Mouse (Mus musculus) lung, postnatal 0 days (tissue): ENCODE data around the gene Gm17304. TPM values are rescaled to one million over a fixed set of nuclear protein-coding genes. Genes with fewer than 3 reads are reported as not detected.

Source experiments
- ATAC-seq: fragments of 200-750 bp; cut with Nextera tagmentation; 2 replicates; pipeline ENCODE4 v1.8.0; 2017; ENCODE audit warnings: moderate library complexity
- DNase-seq: peaks from one replicate; pipeline ENCODE4 v3.0.0-alpha.2; 2016; ENCODE audit warnings: low spot score
- H3K27ac ChIP-seq: fragments of 300-500 bp; sonication (generic); 2 replicates; pipeline ENCODE4 v1.5.1; 2014; ENCODE audit warnings: antibody characterized with exemption, mild to moderate bottlenecking, low read length, mixed read lengths
- H3K27me3 ChIP-seq: fragments of 300-500 bp; sonication (generic); replicated peaks from 2 replicates; pipeline ENCODE4 v1.6.1; 2014; ENCODE audit warnings: low read length, mixed read lengths; ENCODE audit not compliant: insufficient read depth
- H3K36me3 ChIP-seq: fragments of 300-500 bp; sonication (generic); 2 replicates; pipeline ENCODE4 v1.6.1; 2014; ENCODE audit warnings: low read length, mixed read lengths; ENCODE audit not compliant: insufficient read depth
- H3K4me1 ChIP-seq: fragments of 300-500 bp; sonication (generic); 2 replicates; pipeline ENCODE4 v1.6.1; 2014; ENCODE audit warnings: antibody characterized with exemption, low read depth, low read length, mixed read lengths; ENCODE audit not compliant: insufficient read depth
- H3K4me2 ChIP-seq: fragments of 300-500 bp; sonication (generic); replicated peaks from 2 replicates; pipeline ENCODE4 v1.6.1; 2014; ENCODE audit warnings: low read depth, mild to moderate bottlenecking, low read length, moderate library complexity, mixed read lengths
- H3K4me3 ChIP-seq: fragments of 300-500 bp; sonication (generic); 2 replicates; pipeline ENCODE4 v1.5.1; 2014; ENCODE audit warnings: low read depth, low read length
- H3K9ac ChIP-seq: fragments of 300-500 bp; sonication (generic); replicated peaks from 2 replicates; pipeline ENCODE4 v1.6.1; 2014; ENCODE audit warnings: low read depth, mild to moderate bottlenecking
- H3K9me3 ChIP-seq: fragments of 300-500 bp; sonication (generic); 2 replicates; pipeline ENCODE4 v1.6.1; 2016; ENCODE audit warnings: low read length, mixed read lengths
- CTCF ChIP-seq: IDR thresholded peaks from 2 replicates; pipeline ENCODE4 v1.5.1; 2016; ENCODE audit warnings: antibody characterized with exemption, mild to moderate bottlenecking
- EP300 ChIP-seq: IDR thresholded peaks from 2 replicates; pipeline ENCODE4 v1.6.1; 2016; ENCODE audit warnings: antibody characterized with exemption, mild to moderate bottlenecking, control low read depth
- WGBS: fragments of 180-500 bp; shearing (Covaris S2); extraction: QIAGEN DNeasy Blood & Tissue Kit; methylation state at CpG from one replicate; pipeline ENCODE4 v1.1.7; 2014; 5-methylcytosine and 5-hydroxymethylcytosine counted together
- polyA plus RNA-seq: library from polyadenylated mRNA; unstranded; fragments of >200 nt; fragmentation: Nextera tagmentation; extraction: Ambion mirVana; gene quantifications from 2 replicates; pipeline ENCODE4 v1.2.1, GENCODE M21; 2015

Gene Gm17304
- polyA plus RNA-seq, 1 experiment from 2014 or later = not detected

- no peaks in the 10 kb centered on the region for H3K4me1 ChIP-seq
- H3K36me3 ChIP-seq = no peaks in the 10 kb centered on the region
- H3K27ac ChIP-seq = no peak overlapping the region
- no peak for TF ChIP-seq CTCF
- no peak for TF ChIP-seq EP300
- H3K27me3 ChIP-seq = no peaks in the 10 kb centered on the region
- no peak overlapping the region for H3K4me3 ChIP-seq
- H3K4me2 ChIP-seq = no peak overlapping the region
- H3K9ac ChIP-seq = no peak overlapping the region
- DNase-seq (peak; percentile 14), ATAC-seq (no peak)
- no peaks in the 10 kb centered on the region for H3K9me3 ChIP-seq
These were observed 41.1 kb downstream of the Gm17304 start for GRCm38 (mm10) chr5:106649995-106650394.

GRCm38 (mm10) chr5:106652220-106652753 is 43.4 kb downstream of the Gm17304 start:
- H3K9ac ChIP-seq = no peak overlapping the region
- H3K36me3 ChIP-seq = no peaks in the 10 kb centered on the region
- H3K9me3 ChIP-seq = no peaks in the 10 kb centered on the region
- peak; percentile 43 for ATAC-seq
- no peak overlapping the region for H3K27ac ChIP-seq
- peak; percentile 14 for DNase-seq
- TF ChIP-seq EP300 (no peak), CTCF (no peak)
- no peaks in the 10 kb centered on the region for H3K4me1 ChIP-seq
- no peak overlapping the region for H3K4me3 ChIP-seq
- WGBS = 63% methylated on average over 4 of the region's 4 CpGs
- H3K27me3 ChIP-seq = no peaks in the 10 kb centered on the region
- H3K4me2 ChIP-seq = no peak overlapping the region

- WGBS = 87% methylated on average over 3 of the region's 3 CpGs
- no peaks in the 10 kb centered on the region for H3K27me3 ChIP-seq
- no peak overlapping the region for H3K9ac ChIP-seq
- no peak overlapping the region for H3K4me3 ChIP-seq
- no peaks in the 10 kb centered on the region for H3K9me3 ChIP-seq
- no peak for ATAC-seq
- H3K36me3 ChIP-seq = no peaks in the 10 kb centered on the region
- no peak overlapping the region for H3K27ac ChIP-seq
- DNase-seq = no peak
- TF ChIP-seq CTCF (no peak), EP300 (no peak)
- H3K4me1 ChIP-seq = no peaks in the 10 kb centered on the region
- H3K4me2 ChIP-seq = no peak overlapping the region
These were observed 44.0 kb downstream of the Gm17304 start for GRCm38 (mm10) chr5:106652790-106653328.

Other genes starting within 250 kb of the Gm17304 start
- gene Barhl2, start 150.9 kb upstream of the Gm17304 start, polyA plus RNA-seq = not detected in 2 replicates
- 57.2 and 60.9 TPM in 2 replicates for gene Zfp644, start 88.2 kb downstream of the Gm17304 start, polyA plus RNA-seq